Mouse (Mus musculus) megakaryocyte, embryonic 14.5 days (primary cell): ENCODE measurements around the gene Slfnl1. TPM values are rescaled to one million over a fixed set of nuclear protein-coding genes. Genes with fewer than 3 reads are reported as not detected.

ENCODE experiments used
- H3K27me3 ChIP-seq: replicated peaks from 2 replicates; pipeline ENCODE3; 2012; ENCODE audit warnings: inconsistent platforms
- H3K36me3 ChIP-seq: replicated peaks from 2 replicates; pipeline ENCODE3; 2012; ENCODE audit warnings: low read length, inconsistent platforms, mixed read lengths
- H3K4me1 ChIP-seq: 2 replicates; pipeline ENCODE4 v1.6.1; 2012; ENCODE audit warnings: inconsistent platforms
- H3K4me3 ChIP-seq: replicated peaks from 2 replicates; pipeline ENCODE3; 2012; ENCODE audit warnings: moderate library complexity, mild to moderate bottlenecking, inconsistent platforms
- H3K9me3 ChIP-seq: 2 replicates; pipeline ENCODE4 v1.6.1; 2012; ENCODE audit warnings: inconsistent platforms
- FLI1 ChIP-seq: IDR thresholded peaks from 2 replicates; pipeline ENCODE4 v1.6.1; 2012; ENCODE audit warnings: low read length, inconsistent platforms, mixed read lengths
- GATA1 ChIP-seq: IDR thresholded peaks from 3 replicates; pipeline ENCODE4 v1.6.1; 2012; ENCODE audit warnings: mixed read lengths, low read length, inconsistent platforms, borderline replicate concordance
- polyA plus RNA-seq: library from polyadenylated mRNA; stranded (reverse); fragments of >175 nt; gene quantifications from 2 replicates; pipeline ENCODE4 v1.2.3, GENCODE M21; 2012; ENCODE audit warnings: low replicate concordance; ENCODE audit not compliant: insufficient read depth

Gene Slfnl1
- polyA plus RNA-seq, result 0.11 TPM in 1 of 2 replicates, not detected in the other

DNA sequence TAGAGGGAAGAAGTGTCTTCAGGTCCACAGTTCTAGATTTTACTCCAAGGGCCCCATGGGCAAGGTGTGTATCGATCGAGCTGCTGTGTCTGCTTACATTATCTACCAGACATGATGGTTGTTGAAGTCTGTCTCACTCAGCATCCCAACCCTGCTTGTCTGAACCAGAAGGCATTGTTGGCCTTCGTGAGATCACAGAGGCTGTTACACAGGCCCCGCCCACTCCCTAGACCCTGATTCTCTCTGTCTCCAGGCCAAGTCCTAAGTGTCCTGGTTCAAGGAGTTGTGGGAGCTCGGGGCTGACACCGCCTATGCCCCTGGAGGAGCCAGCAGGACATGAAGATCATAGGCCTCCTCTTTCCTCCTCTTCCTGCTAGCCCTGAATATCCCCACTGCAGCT, at the start of gene Slfnl1:
Gene Slfnl1 (plus strand): TSS at position 246 of the 400 bp plus-strand sequence.
- H3K4me1 ChIP-seq, result peaks cover 27% of the 10 kb centered on the region
- peaks cover 55% of the 10 kb centered on the region for H3K36me3 ChIP-seq
- peaks cover 10% of the 10 kb centered on the region for H3K27me3 ChIP-seq
- no peak within 1 kb of the TSS for H3K4me3 ChIP-seq
- TF ChIP-seq GATA1 (no peak), FLI1 (no peak)
- H3K9me3 ChIP-seq, result no peaks in the 10 kb centered on the region

DNA sequence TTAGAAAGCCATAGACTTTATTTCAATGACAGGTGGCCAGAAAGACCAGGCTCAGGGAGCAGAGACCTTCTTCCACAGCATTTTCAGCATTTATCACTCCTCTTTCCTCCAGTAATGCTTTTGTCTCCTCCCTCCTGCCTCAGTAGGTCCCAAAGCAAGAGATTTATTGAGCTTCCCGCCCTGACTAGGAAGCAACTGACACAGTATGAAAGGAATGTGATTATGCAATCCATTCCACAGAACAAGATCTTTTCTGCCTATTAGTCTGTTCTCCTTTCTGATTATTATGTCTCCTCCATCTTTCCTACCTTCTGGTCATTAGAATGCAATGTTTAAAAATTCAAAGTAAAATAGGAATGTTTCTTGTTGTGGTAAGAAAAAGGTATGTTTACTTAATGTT, 44.3 kb upstream of the Slfnl1 start:
- no peaks in the 10 kb centered on the region for H3K9me3 ChIP-seq
- H3K36me3 ChIP-seq, result peaks cover 65% of the 10 kb centered on the region
- no peaks in the 10 kb centered on the region for H3K27me3 ChIP-seq
- TF ChIP-seq GATA1 (no peak), FLI1 (no peak)
- H3K4me3 ChIP-seq, result no peak overlapping the region
- H3K4me1 ChIP-seq, result peaks cover 2% of the 10 kb centered on the region; the same call in 1 of the 2 replicates

DNA sequence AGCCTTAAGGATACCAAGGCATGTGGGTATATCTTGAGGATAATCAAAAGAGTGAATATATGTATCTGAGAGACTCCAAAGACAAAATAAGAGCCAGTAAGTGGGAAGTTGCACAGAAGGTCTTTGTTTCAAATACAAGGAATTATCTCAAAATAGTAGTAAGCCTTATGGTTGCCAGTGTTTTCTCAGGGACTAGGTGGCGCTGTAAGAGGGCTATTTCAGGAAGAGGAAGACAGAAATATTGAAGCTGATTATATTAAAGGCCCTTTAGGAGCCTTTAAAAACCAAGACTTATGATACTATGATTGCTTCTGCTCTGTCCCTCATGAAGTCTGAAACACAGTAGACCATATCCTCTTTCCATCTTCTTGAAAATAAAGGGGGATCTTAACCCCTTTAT, 25.1 kb upstream of the Slfnl1 start:
- Histone ChIP-seq H3K4me3 (no peak overlapping the region), H3K27me3 (no peaks in the 10 kb centered on the region), H3K4me1 (no peaks in the 10 kb centered on the region), H3K9me3 (0 out of 2 replicates have a peak, but pooled peaks cover 3% of the 10 kb centered on the region), H3K36me3 (peaks cover 67% of the 10 kb centered on the region)
- TF ChIP-seq FLI1 (no peak), GATA1 (no peak)

DNA sequence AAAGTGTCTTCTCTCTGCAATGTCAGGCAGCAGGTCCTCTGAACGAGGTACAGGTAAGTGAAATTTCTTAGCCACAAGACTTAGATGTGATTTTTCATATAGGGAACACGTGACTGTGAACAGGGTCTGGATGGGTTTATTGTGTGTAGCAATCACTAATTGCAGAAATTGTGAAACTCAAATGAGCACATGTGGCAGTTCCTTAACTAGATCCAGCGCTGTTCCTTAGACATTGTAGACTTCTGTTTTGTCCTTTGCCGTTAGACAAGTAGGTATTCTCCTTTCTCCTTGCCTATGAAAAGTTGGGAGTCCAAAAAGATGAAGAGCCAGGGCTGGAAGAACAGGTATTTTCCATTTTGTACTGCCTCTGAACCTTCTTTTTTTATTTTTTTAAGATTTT, 20.8 kb upstream of the Slfnl1 start:
- H3K36me3 ChIP-seq, result peaks cover 69% of the 10 kb centered on the region

DNA sequence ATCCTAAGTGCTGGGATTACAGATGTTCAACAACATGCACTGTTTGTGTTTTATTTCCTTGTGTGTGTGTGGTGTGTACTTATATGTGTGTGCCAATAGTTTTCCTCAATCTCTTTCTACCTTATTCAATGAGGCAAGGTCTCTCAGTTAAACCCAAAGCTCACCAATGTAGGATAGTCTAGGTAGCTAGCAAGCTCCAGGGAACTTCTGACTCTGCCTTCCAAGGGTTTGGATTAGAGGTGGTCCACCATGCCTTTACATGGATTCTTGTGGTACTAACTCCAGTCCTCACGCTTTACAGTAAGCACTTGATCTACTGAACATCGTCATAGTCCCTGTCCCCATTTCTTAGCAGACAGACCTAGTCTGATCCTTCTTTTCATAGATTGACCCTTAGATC, 17.7 kb upstream of the Slfnl1 start:
- H3K36me3 ChIP-seq, result peaks cover 68% of the 10 kb centered on the region
- TF ChIP-seq GATA1 (no peak), FLI1 (no peak)
- peaks cover 40% of the 10 kb centered on the region for H3K4me1 ChIP-seq
- H3K9me3 ChIP-seq, result 0 out of 2 replicates have a peak, but pooled peaks cover 2% of the 10 kb centered on the region
- no peak overlapping the region for H3K4me3 ChIP-seq
- no peaks in the 10 kb centered on the region for H3K27me3 ChIP-seq

More for the DNA sequence above, 20.8 kb upstream of the Slfnl1 start:
- Histone ChIP-seq H3K9me3 (0 out of 2 replicates have a peak, but pooled peaks cover 3% of the 10 kb centered on the region), H3K4me3 (no peak overlapping the region), H3K4me1 (peaks cover 14% of the 10 kb centered on the region), H3K27me3 (no peaks in the 10 kb centered on the region)
- TF ChIP-seq FLI1 (no peak), GATA1 (no peak)

DNA sequence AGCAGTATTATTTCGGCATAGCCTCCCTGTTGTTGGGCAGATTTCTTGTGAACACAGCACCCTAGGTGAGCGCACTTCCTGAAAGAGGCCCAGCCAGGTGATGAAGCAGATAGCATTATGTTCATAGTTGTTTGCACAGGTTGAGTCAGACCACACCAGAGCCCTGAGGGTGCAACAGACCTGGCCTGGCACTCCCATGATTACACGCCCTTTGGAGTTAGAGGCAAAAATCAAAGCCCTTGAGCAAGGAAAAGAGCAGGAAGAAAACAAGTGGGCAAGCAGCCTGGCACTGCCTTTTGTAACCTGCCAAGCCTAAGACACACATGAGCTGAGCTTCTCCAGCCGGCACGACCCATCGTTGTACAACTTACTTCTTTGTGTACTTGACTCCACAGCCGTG, 15.5 kb upstream of the Slfnl1 start:
- H3K9me3 ChIP-seq, result no peaks in the 10 kb centered on the region
- H3K4me1 ChIP-seq, result peaks cover 48% of the 10 kb centered on the region
- H3K4me3 ChIP-seq, result no peak overlapping the region
- H3K36me3 ChIP-seq, result peaks cover 73% of the 10 kb centered on the region
- TF ChIP-seq FLI1, result no peak
- no peak for TF ChIP-seq GATA1
- no peaks in the 10 kb centered on the region for H3K27me3 ChIP-seq

DNA sequence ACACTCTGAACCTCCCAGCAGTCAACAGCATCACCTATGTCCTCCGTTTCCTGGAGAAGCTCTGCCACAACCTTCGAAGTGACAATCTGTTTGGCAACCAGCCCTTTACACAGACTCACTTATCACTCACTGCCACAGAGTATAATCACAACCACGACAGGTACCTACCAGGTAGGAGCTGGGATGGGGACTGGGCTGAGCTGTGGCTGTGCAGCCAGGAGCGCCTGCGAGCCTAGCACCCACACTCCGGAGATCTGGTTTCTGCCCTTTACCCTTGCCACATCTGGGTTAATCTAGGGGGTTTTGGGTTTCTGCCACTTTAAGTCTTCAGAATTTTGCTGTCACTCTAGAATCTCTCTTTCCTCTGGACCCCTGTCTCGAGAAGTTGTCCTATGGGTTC, 15.1 kb upstream of the Slfnl1 start:
- Histone ChIP-seq H3K4me3 (peak overlapping the region; percentile 60), H3K27me3 (no peaks in the 10 kb centered on the region), H3K9me3 (no peaks in the 10 kb centered on the region), H3K4me1 (peaks cover 48% of the 10 kb centered on the region), H3K36me3 (peaks cover 75% of the 10 kb centered on the region)
- TF ChIP-seq FLI1 (no peak), GATA1 (no peak)

DNA sequence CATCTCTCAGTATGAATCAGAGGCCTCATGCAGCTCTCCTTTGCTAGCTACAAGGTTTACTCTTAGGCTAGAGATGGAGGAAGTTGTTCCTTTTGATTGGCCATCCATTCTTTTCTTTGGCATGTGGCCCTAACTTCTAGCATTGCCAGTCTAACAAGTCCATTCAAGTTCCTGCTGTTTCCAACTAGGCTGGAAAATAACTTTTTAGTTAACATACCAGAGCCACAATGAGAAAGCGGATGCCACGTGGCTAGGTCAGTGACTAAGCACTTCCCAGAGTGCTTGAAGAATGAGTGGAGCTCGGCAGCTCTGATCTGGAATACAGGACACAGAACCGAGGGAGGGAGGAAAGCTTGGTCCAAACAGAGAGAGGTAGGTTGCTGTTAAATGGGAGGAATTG, 14.7 kb upstream of the Slfnl1 start:
- Histone ChIP-seq H3K9me3 (no peaks in the 10 kb centered on the region), H3K4me1 (peaks cover 52% of the 10 kb centered on the region), H3K36me3 (peaks cover 78% of the 10 kb centered on the region), H3K4me3 (peak overlapping the region; percentile 55), H3K27me3 (no peaks in the 10 kb centered on the region)
- no peak for TF ChIP-seq GATA1
- no peak for TF ChIP-seq FLI1

DNA sequence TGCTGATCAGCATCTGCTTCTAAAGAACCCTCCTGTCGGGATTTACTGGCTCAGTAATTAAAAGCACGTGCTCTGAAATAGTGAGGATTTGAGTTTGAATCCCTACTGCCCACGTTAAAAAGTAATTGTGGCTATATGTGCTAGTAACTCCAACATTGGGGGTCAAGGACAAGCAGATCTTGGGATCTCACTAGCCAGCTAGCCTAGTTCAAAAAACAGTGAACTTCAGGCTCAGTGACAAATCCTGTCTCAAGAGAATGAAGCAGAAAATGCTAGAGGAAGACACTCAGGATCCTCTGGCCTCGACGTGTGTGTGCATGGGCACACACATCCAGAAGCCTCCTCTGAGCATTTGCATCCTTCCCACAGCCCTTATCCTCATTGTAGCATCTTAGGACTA, 10.3 kb upstream of the Slfnl1 start:
- Histone ChIP-seq H3K36me3 (peaks cover 92% of the 10 kb centered on the region), H3K4me3 (no peak overlapping the region), H3K4me1 (peaks cover 46% of the 10 kb centered on the region), H3K27me3 (no peaks in the 10 kb centered on the region), H3K9me3 (no peaks in the 10 kb centered on the region)
- no peak for TF ChIP-seq GATA1
- TF ChIP-seq FLI1, result no peak

DNA sequence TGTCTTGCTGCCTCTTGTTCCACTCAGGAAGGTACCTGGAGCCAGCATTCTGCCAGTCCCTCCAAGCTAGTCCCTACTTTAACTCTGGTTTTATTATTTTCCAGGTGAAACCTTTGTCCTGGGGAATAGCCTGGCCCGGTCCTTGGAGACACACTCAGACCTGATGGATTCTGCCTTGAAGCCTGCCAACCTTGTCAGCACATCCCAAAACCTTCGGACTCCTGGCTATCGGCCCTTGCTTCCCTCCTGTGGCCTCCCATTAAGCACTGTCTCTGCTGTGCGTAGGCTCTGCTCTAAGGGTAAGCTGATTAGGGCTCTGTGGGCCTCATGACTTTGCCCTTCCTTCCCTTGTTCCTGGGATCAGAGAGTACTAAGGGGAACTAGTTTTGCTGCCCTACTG, 9.7 kb upstream of the Slfnl1 start:
- Histone ChIP-seq H3K27me3 (no peaks in the 10 kb centered on the region), H3K36me3 (peaks cover 89% of the 10 kb centered on the region), H3K9me3 (no peaks in the 10 kb centered on the region), H3K4me1 (peaks cover 40% of the 10 kb centered on the region), H3K4me3 (no peak overlapping the region)
- TF ChIP-seq GATA1 (no peak), FLI1 (no peak)

DNA sequence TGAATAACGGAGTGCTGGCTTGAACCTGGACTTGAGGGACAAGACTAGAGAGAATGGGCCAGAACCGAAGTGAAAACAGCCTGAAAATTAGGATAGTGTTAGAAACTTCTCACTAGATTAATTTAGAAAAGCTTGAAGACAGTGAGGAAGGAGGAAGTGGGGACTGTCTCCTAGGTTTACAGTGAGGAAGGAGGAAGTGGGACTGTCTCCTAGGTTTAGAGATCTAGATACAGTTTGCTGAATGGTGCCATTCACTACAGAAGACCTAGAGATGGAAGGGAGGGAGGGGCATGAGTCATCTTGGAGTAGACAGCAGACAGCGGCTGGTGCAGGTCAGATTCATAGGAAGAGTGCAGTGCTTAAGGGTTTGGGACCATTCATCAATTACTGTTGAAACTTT, 8.9 kb upstream of the Slfnl1 start:
- no peaks in the 10 kb centered on the region for H3K9me3 ChIP-seq
- no peak overlapping the region for H3K4me3 ChIP-seq
- H3K4me1 ChIP-seq, result peaks cover 39% of the 10 kb centered on the region
- H3K36me3 ChIP-seq, result peaks cover 89% of the 10 kb centered on the region
- TF ChIP-seq FLI1 (no peak), GATA1 (no peak)
- no peaks in the 10 kb centered on the region for H3K27me3 ChIP-seq
